Mouse (Mus musculus) liver, embryonic 14 days (tissue): ENCODE data around the gene Gm8113. TPM values are rescaled to one million over a fixed set of nuclear protein-coding genes. Genes with fewer than 3 reads are reported as not detected.

Experiments
- polyA plus RNA-seq: library from polyadenylated mRNA; depleted of rRNA; stranded (reverse); fragments of >200 nt; gene quantifications from 2 replicates; pipeline ENCODE4 v1.2.3, GENCODE M21; 2012; rRNA removed

Gm8113 gene
- polyA plus RNA-seq: 9.4 and 12.1 TPM in 2 replicates

GRCm38 (mm10) chr14:43924688-43925403 is at the start of gene Gm8113:
TSS of gene Gm8113 (plus strand) at chr14:43925390.

GRCm38 (mm10) chr14:43875417-43875816 is 49.8 kb upstream of the Gm8113 start, which contains the start of gene Ear1:
TSS of gene Ear1 (minus strand) at chr14:43875517.

GRCm38 (mm10) chr14:43923459-43923858 is 1.7 kb upstream of the Gm8113 start, which contains the start of gene Ear10:
TSS of gene Ear10 (minus strand) at chr14:43923559.

GRCm38 (mm10) chr14:43956769-43957168 is 31.6 kb downstream of the Gm8113 start, which contains the start of gene Ang5:
TSS of gene Ang5 (plus strand) at chr14:43957069.

Other genes with a start within 250 kb of the Gm8113 start
- gene Gm8165, start 248.2 kb upstream of the Gm8113 start, polyA plus RNA-seq: not detected in 2 replicates
- 0.44 and 0.55 TPM in 2 replicates for gene Gm7324, start 227.6 kb upstream of the Gm8113 start, polyA plus RNA-seq
- not detected in 2 replicates for gene Gm16506, start 197.9 kb upstream of the Gm8113 start, polyA plus RNA-seq
- not detected in 2 replicates for gene Gm6526, start 177.5 kb upstream of the Gm8113 start, polyA plus RNA-seq
- not detected in 2 replicates for gene Gm8180, start 140.6 kb upstream of the Gm8113 start, polyA plus RNA-seq
- 16.3 and 18.4 TPM in 2 replicates for gene Ear1, start 49.9 kb upstream of the Gm8113 start, polyA plus RNA-seq
- gene Ear10, start 1.8 kb upstream of the Gm8113 start, polyA plus RNA-seq: not detected in 2 replicates
- not detected in 2 replicates for gene Ang5, start 31.7 kb downstream of the Gm8113 start, polyA plus RNA-seq
- gene Ang6, start 76.9 kb downstream of the Gm8113 start, polyA plus RNA-seq: 0.08 TPM in 1 of 2 replicates, not detected in the other
- gene Ear2, start 177.3 kb downstream of the Gm8113 start, polyA plus RNA-seq: 24.0 and 26.3 TPM in 2 replicates
- gene Gm3327, start 198.5 kb downstream of the Gm8113 start, polyA plus RNA-seq: not detected in 2 replicates